Mouse (Mus musculus) thymus, postnatal 36 days (tissue): ENCODE results near the gene N4bp2l1.

Source experiments
- DNase-seq, 2 experiments: peaks; one replicate each; pipeline ENCODE4 v3.0.0; 2022; ENCODE audit warnings: mixed read lengths in 2 of 2

The N4bp2l1 gene

GRCm38 (mm10) chr5:150561783-150562182 is 35.2 kb downstream of the N4bp2l1 start:
- DNase-seq: no peak

GRCm38 (mm10) chr5:150561376-150561775 is 35.6 kb downstream of the N4bp2l1 start:
- DNase-seq: no peak

DNA sequence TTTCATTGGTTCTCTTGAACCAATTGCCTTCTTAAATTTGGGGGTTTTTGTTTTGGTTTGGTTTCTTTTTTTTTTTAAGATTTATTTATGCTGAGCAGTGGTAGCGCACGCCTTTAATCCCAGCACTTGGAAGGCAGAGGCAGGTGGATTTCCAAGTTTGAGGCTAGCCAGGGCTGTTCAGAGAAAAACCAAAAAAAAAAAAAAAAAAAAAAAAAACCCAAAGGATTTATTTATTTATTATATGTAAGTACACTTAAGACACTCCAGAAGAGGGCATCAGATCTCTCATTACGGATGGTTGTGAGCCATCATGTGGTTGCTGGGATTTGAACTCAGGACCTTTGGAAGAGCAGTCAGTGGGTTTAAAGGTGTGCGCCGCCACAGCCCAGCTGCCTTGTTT is 36.1 kb downstream of the N4bp2l1 start:
- DNase-seq: no peak

DNA sequence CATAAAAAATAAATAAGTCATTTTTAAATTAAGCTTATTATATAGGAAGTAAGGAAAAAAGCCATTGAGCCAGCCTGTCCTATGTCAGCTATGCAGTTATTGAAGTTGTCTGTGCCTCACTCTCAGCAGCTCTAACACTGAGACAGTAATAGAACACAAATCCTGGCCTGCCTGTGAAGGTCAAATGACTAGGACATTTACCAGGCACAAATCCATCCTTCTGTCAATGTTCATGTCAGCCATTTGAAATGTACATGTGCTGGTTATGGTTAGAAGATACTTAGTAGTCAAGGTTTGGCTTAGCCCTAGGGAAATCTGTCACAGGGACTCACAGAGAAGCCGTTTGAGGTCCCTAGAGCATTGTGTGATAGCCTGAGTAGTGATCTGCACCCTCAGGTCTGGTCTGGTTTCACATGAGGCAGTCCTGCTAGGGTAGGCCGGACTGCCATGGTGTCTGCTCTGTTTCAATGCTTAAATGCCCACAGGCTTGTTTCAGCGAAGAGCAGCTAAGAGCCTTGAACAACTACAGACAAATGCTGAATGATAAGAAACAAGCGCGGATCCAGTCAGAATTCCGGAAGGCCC is 37.4 kb downstream of the N4bp2l1 start:
- DNase-seq: no peak

DNA sequence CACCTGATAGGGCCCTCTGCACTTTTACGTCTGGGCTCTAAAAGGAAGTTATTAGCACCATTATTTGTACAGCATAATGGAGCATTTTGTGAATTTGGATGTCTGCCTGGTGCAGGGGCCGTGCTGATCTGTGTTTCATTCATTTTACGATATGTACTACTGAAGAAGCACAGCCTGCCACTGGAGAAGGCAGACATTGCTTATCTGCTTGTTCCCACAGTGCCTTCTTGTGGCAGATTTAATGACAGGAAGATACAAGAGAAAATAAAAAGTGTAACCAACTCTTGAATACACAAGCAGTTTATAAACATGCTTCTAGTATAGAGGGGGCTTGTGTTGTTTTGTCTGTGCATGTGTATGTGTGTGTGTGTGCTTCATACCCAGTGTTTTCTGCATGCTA is 45.4 kb downstream of the N4bp2l1 start:
- no peak for DNase-seq

DNA sequence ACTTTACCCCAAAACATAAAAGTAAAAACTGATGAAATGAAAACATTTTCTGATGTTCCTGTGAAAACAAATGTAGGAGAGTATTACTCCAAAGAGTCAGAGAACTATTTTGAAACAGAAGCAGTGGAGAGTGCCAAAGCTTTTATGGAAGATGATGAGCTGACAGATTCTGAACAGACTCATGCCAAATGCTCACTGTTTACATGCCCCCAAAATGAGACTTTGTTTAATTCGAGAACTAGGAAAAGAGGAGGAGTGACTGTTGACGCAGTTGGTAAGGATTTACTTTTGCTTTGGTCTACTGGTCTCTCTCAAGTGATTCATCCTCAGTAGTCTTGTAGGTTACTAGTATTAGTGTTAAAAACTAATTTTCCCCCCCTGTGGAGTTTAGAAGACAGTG is 53.8 kb downstream of the N4bp2l1 start:
- DNase-seq: no peak

GRCm38 (mm10) chr5:150541302-150541701 is 55.7 kb downstream of the N4bp2l1 start:
- DNase-seq: no peak

DNA sequence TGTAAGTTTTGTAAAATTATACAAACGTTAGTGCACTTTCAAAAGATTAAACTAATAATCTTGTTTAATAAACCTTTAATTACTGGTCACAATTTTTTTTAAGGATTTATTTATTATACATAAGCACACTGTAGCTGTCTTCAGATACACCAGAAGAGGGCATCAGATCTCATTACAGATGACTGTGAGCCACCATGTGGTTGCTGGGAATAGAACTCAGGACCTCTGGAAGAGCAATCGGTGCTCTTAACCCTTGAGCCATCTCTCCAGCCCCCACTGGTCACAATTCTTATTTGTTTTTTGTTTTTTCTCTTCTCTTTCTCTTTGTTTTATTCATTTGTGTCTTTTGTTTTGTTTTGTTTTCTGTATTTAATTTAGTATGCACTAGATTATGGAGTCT is 71.7 kb downstream of the N4bp2l1 start:
- DNase-seq: no peak

DNA sequence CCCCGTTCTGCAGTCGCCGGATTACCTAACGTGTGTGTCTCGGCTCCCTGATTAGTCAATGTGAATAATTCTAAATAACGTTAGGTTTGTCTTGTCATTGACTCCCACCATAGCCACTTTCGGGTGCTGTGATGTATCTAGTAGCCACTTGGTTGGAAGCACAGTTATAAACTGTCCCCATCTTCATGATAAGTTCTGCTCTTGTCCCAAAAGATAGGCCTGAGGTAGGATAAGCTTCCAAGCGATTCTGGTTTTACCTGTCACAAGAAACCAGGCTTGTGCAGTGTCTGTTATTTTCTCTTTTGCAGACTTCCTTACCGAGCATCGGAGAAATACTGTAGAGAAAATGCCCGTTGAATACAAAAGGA is 74.1 kb downstream of the N4bp2l1 start:
- DNase-seq: no peak

DNA sequence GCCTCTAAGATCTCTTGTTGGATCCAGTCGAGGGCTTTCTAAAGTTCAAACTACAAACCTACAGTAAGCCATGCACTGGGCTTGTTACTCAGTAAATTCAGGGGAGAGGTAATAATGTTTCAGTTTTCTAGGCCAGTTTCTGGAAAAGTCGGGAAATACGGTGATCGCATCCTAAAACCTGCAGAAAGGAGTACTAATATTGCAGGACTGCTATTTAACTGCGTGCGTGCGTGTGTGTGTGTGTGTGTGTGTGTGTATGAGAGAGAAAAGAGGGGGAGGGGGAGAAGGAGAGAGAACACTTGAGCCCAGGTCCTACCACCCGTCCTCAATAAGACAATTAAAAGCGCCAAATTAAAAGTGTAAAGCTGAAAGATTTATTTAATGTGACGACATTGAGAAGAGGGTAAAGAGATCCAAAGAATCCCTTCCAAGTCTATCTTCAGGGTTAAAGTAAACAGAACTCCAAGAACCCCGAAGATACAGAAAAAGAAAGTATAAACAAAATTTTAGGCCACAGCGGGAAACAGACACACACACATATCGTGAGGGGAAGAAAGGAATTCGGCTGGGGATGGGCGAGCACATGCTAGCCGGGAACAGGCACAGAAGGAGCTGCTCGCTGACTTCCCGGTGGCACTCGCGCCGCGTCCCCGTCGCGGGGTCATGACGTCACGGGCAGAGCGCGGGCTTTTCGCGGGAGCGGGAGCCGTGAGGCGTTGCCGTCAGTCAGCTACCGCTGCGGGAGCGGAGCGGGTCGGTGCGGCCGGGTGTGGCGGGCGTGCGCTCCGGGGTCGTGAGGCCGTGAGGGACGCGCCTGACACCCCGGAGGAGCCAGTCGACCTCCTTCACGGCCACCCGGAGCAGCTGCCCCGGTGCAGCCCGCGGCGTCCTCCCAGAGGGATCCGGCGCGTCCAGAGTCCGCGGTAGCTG is 74.8 kb downstream of the N4bp2l1 start, which contains the start of gene Brca2:
Gene Brca2 (plus strand): TSS at position 694 of the 930 bp plus-strand sequence.
- DNase-seq: peak; percentile 89 to 90
